Mouse (Mus musculus): Measurements from ENCODE around the gene Ccdc85c.

DNA sequence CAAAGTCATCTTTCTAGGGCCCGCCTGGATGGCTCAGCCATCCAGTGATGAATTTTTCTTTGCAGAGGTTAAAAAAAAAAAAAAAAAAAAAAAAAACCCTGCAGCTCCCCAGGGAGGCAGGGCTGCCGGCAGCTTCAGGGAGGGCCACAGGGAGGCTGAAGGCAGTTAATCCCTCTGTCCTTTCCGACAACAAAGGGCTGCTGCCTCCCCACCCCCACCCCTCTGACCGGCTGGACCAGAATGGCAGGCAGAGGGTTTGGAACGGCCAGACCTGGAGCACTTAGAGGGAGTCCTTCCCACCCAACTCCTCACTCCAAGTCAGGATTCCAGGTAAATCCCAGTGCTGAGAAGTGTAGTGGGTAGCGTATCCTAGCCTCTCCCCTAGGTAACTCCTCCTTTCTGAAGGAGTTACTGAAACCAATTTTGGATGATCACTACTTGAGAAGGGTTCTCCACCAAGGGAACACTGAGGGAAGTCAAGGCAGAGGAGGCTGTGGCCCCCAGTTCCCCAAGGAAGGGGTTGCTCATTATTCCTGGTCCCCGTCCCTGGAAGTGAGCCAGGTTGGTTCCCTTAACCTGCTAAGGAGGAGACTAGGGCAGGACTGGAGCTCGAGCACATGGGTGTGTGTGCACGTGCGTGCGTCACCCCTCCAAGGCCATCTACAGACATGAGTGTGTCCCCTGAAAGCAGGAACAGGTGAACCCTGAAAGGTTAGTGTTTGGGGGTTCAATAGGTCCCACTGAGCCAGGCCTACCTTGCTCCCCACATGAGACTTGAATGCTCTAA is 10.2 kb upstream of the Ccdc85c start:
- TF ChIP-seq RCOR1 (conservative IDR thresholded peaks at IDR 0.05; ENCODE audit: low read depth, low read length) (no peak), ZC3H11A (IDR thresholded peaks at IDR 0.05; ENCODE audit: low read depth, low read length) (no peak), TBP (conservative IDR thresholded peaks at IDR 0.05; ENCODE audit: low read depth, low read length) (no peak), RAD21 (IDR thresholded peaks at IDR 0.05; ENCODE audit: low read depth, low read length) (no peak), POLR2A (IDR thresholded peaks at IDR 0.05; ENCODE audit: low read depth, low read length) (no peak), CTCF (conservative IDR thresholded peaks at IDR 0.05 in 1 of 2, IDR thresholded peaks at IDR 0.05 in 1 of 2; ENCODE audit: low read depth in 2 of 2, low read length in 2 of 2) (no peak), MAFK (IDR thresholded peaks at IDR 0.05; ENCODE audit: insufficient replicate concordance, low read length) (no peak), CHD1 (IDR thresholded peaks at IDR 0.05; ENCODE audit: low read depth, low read length) (no peak), KAT2A (IDR thresholded peaks at IDR 0.05; ENCODE audit: insufficient replicate concordance, low read length) (no peak), NELFE (IDR thresholded peaks at IDR 0.05; ENCODE audit: low read depth, low read length) (no peak), NRF1 (IDR thresholded peaks at IDR 0.05; ENCODE audit: low read depth, low read length) (no peak), JUND (conservative IDR thresholded peaks at IDR 0.05; ENCODE audit: low read depth, low read length) (no peak)

Measured in CH12.LX (cell line).